Mouse (Mus musculus): ENCODE measurements at regions not wholly inside any gene's neighbourhood (a gene's known extent, or its start where the extent isn't known, plus 50 kb on each side); places are given as distances from the start of the nearest gene placed in this dataset.
"Not testable (repeated sequence)": the region's sequence is repeated elsewhere in the genome, so short reads cannot be mapped to it uniquely, and the experiment has no call there.

GRCm38 (mm10) chr3:153144217-153144616, 162.2 kb upstream of the St6galnac5 start:
- H3K9me3 ChIP-seq = no peaks in the 10 kb centered on the region
- ATAC-seq (ENCODE audit: insufficient number of reproducible peaks, insufficient read depth, low FRiP score, low TSS enrichment) = no peak
- no peak overlapping the region for H3K9ac ChIP-seq
- no peaks in the 10 kb centered on the region for H3K27me3 ChIP-seq
- peaks cover 5% of the 10 kb centered on the region; the same call in 1 of the 2 replicates for H3K4me1 ChIP-seq
- no peak overlapping the region for H3K4me3 ChIP-seq
- no peaks in the 10 kb centered on the region for H3K36me3 ChIP-seq
- H3K27ac ChIP-seq = no peak overlapping the region
- H3K4me2 ChIP-seq (replicated peaks) = no peak overlapping the region
- WGBS = 58% methylated on average over 10 of the region's 10 CpGs

GRCm38 (mm10) chr3:153140985-153141384, 158.9 kb upstream of the St6galnac5 start:
- ATAC-seq (ENCODE audit: insufficient number of reproducible peaks, insufficient read depth, low FRiP score, low TSS enrichment) = no peak
- 82% methylated on average over 5 of the region's 5 CpGs for WGBS

GRCm38 (mm10) chr3:153125335-153125734, 143.3 kb upstream of the St6galnac5 start:
- no peak for ATAC-seq (ENCODE audit: insufficient number of reproducible peaks, insufficient read depth, low FRiP score, low TSS enrichment)
- H3K27me3 ChIP-seq = no peaks in the 10 kb centered on the region
- no peaks in the 10 kb centered on the region for H3K36me3 ChIP-seq
- H3K9me3 ChIP-seq = no peaks in the 10 kb centered on the region
- no peak overlapping the region for H3K4me3 ChIP-seq
- H3K27ac ChIP-seq = no peak overlapping the region
- WGBS = 77% methylated on average over 5 of the region's 5 CpGs
- H3K9ac ChIP-seq = no peak overlapping the region
- H3K4me1 ChIP-seq = no peaks in the 10 kb centered on the region
- H3K4me2 ChIP-seq (replicated peaks) = no peak overlapping the region

More at GRCm38 (mm10) chr3:153140985-153141384, 158.9 kb upstream of the St6galnac5 start:
- no peak overlapping the region for H3K4me3 ChIP-seq
- no peaks in the 10 kb centered on the region for H3K9me3 ChIP-seq
- H3K36me3 ChIP-seq = no peaks in the 10 kb centered on the region
- no peak overlapping the region for H3K9ac ChIP-seq
- H3K27ac ChIP-seq = no peak overlapping the region
- H3K4me2 ChIP-seq (replicated peaks) = no peak overlapping the region
- H3K4me1 ChIP-seq = peaks cover 5% of the 10 kb centered on the region; the same call in 1 of the 2 replicates
- H3K27me3 ChIP-seq = no peaks in the 10 kb centered on the region

GRCm38 (mm10) chr3:153121934-153122333, 139.9 kb upstream of the St6galnac5 start:
- no peak overlapping the region for H3K4me2 ChIP-seq (replicated peaks)
- H3K9ac ChIP-seq = no peak overlapping the region
- WGBS = 84% methylated on average over 10 of the region's 10 CpGs
- no peaks in the 10 kb centered on the region for H3K9me3 ChIP-seq
- H3K36me3 ChIP-seq = no peaks in the 10 kb centered on the region
- H3K27ac ChIP-seq = no peak overlapping the region
- no peak overlapping the region for H3K4me3 ChIP-seq
- H3K27me3 ChIP-seq = no peaks in the 10 kb centered on the region
- no peak for ATAC-seq (ENCODE audit: insufficient number of reproducible peaks, insufficient read depth, low FRiP score, low TSS enrichment)
- no peaks in the 10 kb centered on the region for H3K4me1 ChIP-seq

- Histone ChIP-seq H3K9ac (no peak overlapping the region), H3K27ac (no peak overlapping the region), H3K27me3 (no peaks in the 10 kb centered on the region), H3K4me2 (replicated peaks) (no peak overlapping the region), H3K9me3 (no peaks in the 10 kb centered on the region), H3K4me3 (no peak overlapping the region), H3K4me1 (no peaks in the 10 kb centered on the region), H3K36me3 (no peaks in the 10 kb centered on the region)
- ATAC-seq (ENCODE audit: insufficient number of reproducible peaks, insufficient read depth, low FRiP score, low TSS enrichment) = no peak
- WGBS = 82% methylated on average over 5 of the region's 5 CpGs
Measured at GRCm38 (mm10) chr3:153119142-153119541, 137.1 kb upstream of the St6galnac5 start.

GRCm38 (mm10) chr3:153118643-153119042, 136.6 kb upstream of the St6galnac5 start:
- Histone ChIP-seq H3K27ac (no peak overlapping the region), H3K27me3 (no peaks in the 10 kb centered on the region), H3K4me2 (replicated peaks) (no peak overlapping the region), H3K9me3 (no peaks in the 10 kb centered on the region), H3K4me1 (no peaks in the 10 kb centered on the region), H3K36me3 (no peaks in the 10 kb centered on the region), H3K4me3 (no peak overlapping the region), H3K9ac (no peak overlapping the region)
- WGBS = 90% methylated on average over 1 of the region's 1 CpGs
- no peak for ATAC-seq (ENCODE audit: insufficient number of reproducible peaks, insufficient read depth, low FRiP score, low TSS enrichment)

- H3K27ac ChIP-seq = no peak overlapping the region
- WGBS = 92% methylated on average over 5 of the region's 5 CpGs
- H3K36me3 ChIP-seq = no peaks in the 10 kb centered on the region
- no peak overlapping the region for H3K9ac ChIP-seq
- H3K27me3 ChIP-seq = no peaks in the 10 kb centered on the region
- no peak overlapping the region for H3K4me2 ChIP-seq (replicated peaks)
- H3K9me3 ChIP-seq = no peaks in the 10 kb centered on the region
- H3K4me3 ChIP-seq = no peak overlapping the region
- ATAC-seq (ENCODE audit: insufficient number of reproducible peaks, insufficient read depth, low FRiP score, low TSS enrichment) = no peak
- no peaks in the 10 kb centered on the region for H3K4me1 ChIP-seq
Measured at GRCm38 (mm10) chr3:153105591-153105990, 123.5 kb upstream of the St6galnac5 start.

GRCm38 (mm10) chr3:153090572-153090971, 108.5 kb upstream of the St6galnac5 start:
- not testable (repeated sequence) for ATAC-seq (ENCODE audit: insufficient number of reproducible peaks, insufficient read depth, low FRiP score, low TSS enrichment); H3K27ac ChIP-seq; H3K4me3 ChIP-seq; H3K4me1 ChIP-seq; H3K27me3 ChIP-seq; H3K36me3 ChIP-seq; H3K9ac ChIP-seq; H3K9me3 ChIP-seq; H3K4me2 ChIP-seq (replicated peaks)
- WGBS = 93% methylated on average over 4 of the region's 4 CpGs

- 27% methylated on average over 17 of the region's 17 CpGs for WGBS
- Histone ChIP-seq H3K27ac (peak overlapping the region; percentile 76), H3K9me3 (no peaks in the 10 kb centered on the region), H3K4me3 (no peak overlapping the region), H3K9ac (no peak overlapping the region), H3K4me2 (replicated peaks) (peak overlapping the region; percentile 41), H3K27me3 (no peaks in the 10 kb centered on the region), H3K36me3 (no peaks in the 10 kb centered on the region), H3K4me1 (peaks cover 28% of the 10 kb centered on the region)
- ATAC-seq (ENCODE audit: insufficient number of reproducible peaks, insufficient read depth, low FRiP score, low TSS enrichment) = peak; percentile 47; the same call in 1 of the 2 replicates
Measured at GRCm38 (mm10) chr3:153085096-153085788, 103.2 kb upstream of the St6galnac5 start.

- ATAC-seq (ENCODE audit: insufficient number of reproducible peaks, insufficient read depth, low FRiP score, low TSS enrichment) = peak; percentile 30; the same call in 1 of the 2 replicates
- no peak overlapping the region for H3K4me3 ChIP-seq
Measured at GRCm38 (mm10) chr3:153084226-153085095, 102.4 kb upstream of the St6galnac5 start.

GRCm38 (mm10) chr3:153080371-153080770, 98.3 kb upstream of the St6galnac5 start:
- Histone ChIP-seq H3K9me3 (no peaks in the 10 kb centered on the region), H3K4me1 (peaks cover 20% of the 10 kb centered on the region), H3K27ac (no peak overlapping the region), H3K27me3 (no peaks in the 10 kb centered on the region), H3K4me3 (no peak overlapping the region), H3K9ac (no peak overlapping the region), H3K4me2 (replicated peaks) (no peak overlapping the region), H3K36me3 (no peaks in the 10 kb centered on the region)
- WGBS = 81% methylated on average over 3 of the region's 3 CpGs
- no peak for ATAC-seq (ENCODE audit: insufficient number of reproducible peaks, insufficient read depth, low FRiP score, low TSS enrichment)

More at GRCm38 (mm10) chr3:153084226-153085095, 102.4 kb upstream of the St6galnac5 start:
- 39% methylated on average over 23 of the region's 23 CpGs for WGBS
- peak overlapping the region; percentile 76; the same call in 1 of the 2 replicates for H3K27ac ChIP-seq
- no peak overlapping the region for H3K9ac ChIP-seq
- no peaks in the 10 kb centered on the region for H3K9me3 ChIP-seq
- peak overlapping the region; percentile 41 for H3K4me2 ChIP-seq (replicated peaks)
- peaks cover 28% of the 10 kb centered on the region for H3K4me1 ChIP-seq
- no peaks in the 10 kb centered on the region for H3K36me3 ChIP-seq
- H3K27me3 ChIP-seq = no peaks in the 10 kb centered on the region

All from embryonic facial prominence, embryonic 12.5 days (tissue).